Mouse (Mus musculus) 3134 (cell line): ENCODE measurements around the gene Btbd19.

Experiments used
- DNase-seq: peaks from one replicate; pipeline ENCODE4 v3.0.0-alpha.2; 2011; ENCODE audit warnings: low spot score; ENCODE audit not compliant: insufficient read length; ENCODE audit errors: extremely low read depth

The Btbd19 gene

GRCm38 (mm10) chr4:117070624-117071023 is 54.9 kb downstream of the Btbd19 start:
- no peak for DNase-seq

DNA sequence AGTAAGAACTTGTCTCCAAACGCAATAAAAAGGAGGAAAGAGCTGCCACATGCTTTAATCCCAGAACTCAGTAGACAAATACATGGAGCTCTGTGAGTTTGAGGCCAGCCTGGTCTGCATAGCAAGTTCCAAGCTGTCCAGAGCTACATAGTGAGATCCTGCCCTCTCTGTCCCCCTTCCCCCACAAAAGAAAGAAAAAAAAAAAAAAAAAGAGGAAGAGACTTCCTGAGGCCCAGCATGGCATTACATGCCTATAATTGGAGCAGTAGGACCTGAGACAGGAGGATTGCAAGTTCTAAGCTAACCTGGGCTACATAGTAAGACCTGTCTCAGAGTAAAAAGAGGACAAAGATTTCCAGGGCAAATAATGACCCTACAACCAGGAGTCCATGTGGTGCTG is 55.9 kb downstream of the Btbd19 start:
- DNase-seq, result no peak
